Mouse (Mus musculus): ENCODE data around the gene Man1c1. TPM values are rescaled to one million over a fixed set of nuclear protein-coding genes. Genes with fewer than 3 reads are reported as not detected.

The Man1c1 gene
- polyA plus RNA-seq, 1 experiment from 2014 or later, result 5.3 TPM

- DNase-seq (ENCODE audit: low spot score), result no peak
- 70% methylated on average over 10 of the region's 10 CpGs for WGBS
- H3K27me3 ChIP-seq (ENCODE audit: control insufficient read depth, insufficient read depth, low read length), result peaks cover 4% of the 10 kb centered on the region; the same call in 1 of the 2 replicates
- H3K27ac ChIP-seq (ENCODE audit: low read depth, low read length), result no peak overlapping the region
- H3K4me2 ChIP-seq (replicated peaks; ENCODE audit: low read depth, low read length), result no peak overlapping the region
- H3K36me3 ChIP-seq (ENCODE audit: control insufficient read depth, insufficient read depth, low read length), result no peaks in the 10 kb centered on the region
- peaks cover 20% of the 10 kb centered on the region for H3K4me1 ChIP-seq (replicated peaks; ENCODE audit: control insufficient read depth, insufficient read depth, low read length)
- no peak overlapping the region for H3K9ac ChIP-seq (ENCODE audit: low read depth, low read length)
- no peak overlapping the region for H3K4me3 ChIP-seq (ENCODE audit: low read depth, low read length)
- H3K9me3 ChIP-seq (ENCODE audit: control insufficient read depth, low read length), result no peaks in the 10 kb centered on the region
- no peak for ATAC-seq (ENCODE audit: low FRiP score)
These were observed 41.0 kb downstream of the Man1c1 start for GRCm38 (mm10) chr4:134663052-134663451.

GRCm38 (mm10) chr4:134660630-134661183, 43.4 kb downstream of the Man1c1 start:
- no peaks in the 10 kb centered on the region for H3K36me3 ChIP-seq (ENCODE audit: control insufficient read depth, insufficient read depth, low read length)
- H3K27ac ChIP-seq (ENCODE audit: low read depth, low read length), result no peak overlapping the region
- DNase-seq (ENCODE audit: low spot score) (peak; percentile 21), ATAC-seq (ENCODE audit: low FRiP score) (no peak)
- H3K4me1 ChIP-seq (replicated peaks; ENCODE audit: control insufficient read depth, insufficient read depth, low read length), result peaks cover 20% of the 10 kb centered on the region
- H3K9me3 ChIP-seq (ENCODE audit: control insufficient read depth, low read length), result no peaks in the 10 kb centered on the region
- H3K27me3 ChIP-seq (ENCODE audit: control insufficient read depth, insufficient read depth, low read length), result peaks cover 4% of the 10 kb centered on the region; the same call in 1 of the 2 replicates
- H3K4me2 ChIP-seq (replicated peaks; ENCODE audit: low read depth, low read length), result peak overlapping the region; percentile 43; the same call in 1 of the 2 replicates
- no peak overlapping the region for H3K9ac ChIP-seq (ENCODE audit: low read depth, low read length)
- H3K4me3 ChIP-seq (ENCODE audit: low read depth, low read length), result no peak overlapping the region
- 40% methylated on average over 18 of the region's 18 CpGs for WGBS

GRCm38 (mm10) chr4:134659354-134660301, 44.5 kb downstream of the Man1c1 start:
- WGBS, result 17% methylated on average over 27 of the region's 27 CpGs
- H3K27me3 ChIP-seq (ENCODE audit: control insufficient read depth, insufficient read depth, low read length), result peaks cover 4% of the 10 kb centered on the region; the same call in 1 of the 2 replicates
- no peak for ATAC-seq (ENCODE audit: low FRiP score)

GRCm38 (mm10) chr4:134657473-134657872, 46.6 kb downstream of the Man1c1 start:
- Histone ChIP-seq H3K9me3 (ENCODE audit: control insufficient read depth, low read length) (no peaks in the 10 kb centered on the region), H3K4me2 (replicated peaks; ENCODE audit: low read depth, low read length) (no peak overlapping the region), H3K27ac (ENCODE audit: low read depth, low read length) (no peak overlapping the region), H3K36me3 (ENCODE audit: control insufficient read depth, insufficient read depth, low read length) (no peaks in the 10 kb centered on the region), H3K9ac (ENCODE audit: low read depth, low read length) (no peak overlapping the region), H3K27me3 (ENCODE audit: control insufficient read depth, insufficient read depth, low read length) (peaks cover 4% of the 10 kb centered on the region; the same call in 1 of the 2 replicates), H3K4me3 (ENCODE audit: low read depth, low read length) (no peak overlapping the region), H3K4me1 (replicated peaks; ENCODE audit: control insufficient read depth, insufficient read depth, low read length) (peaks cover 20% of the 10 kb centered on the region)
- WGBS, result 61% methylated on average over 5 of the region's 5 CpGs
- no peak for ATAC-seq (ENCODE audit: low FRiP score)
- DNase-seq (ENCODE audit: low spot score), result no peak

More at GRCm38 (mm10) chr4:134659354-134660301, 44.5 kb downstream of the Man1c1 start:
- peak overlapping the region; percentile 20 for H3K27ac ChIP-seq (ENCODE audit: low read depth, low read length)
- no peaks in the 10 kb centered on the region for H3K36me3 ChIP-seq (ENCODE audit: control insufficient read depth, insufficient read depth, low read length)
- H3K4me2 ChIP-seq (replicated peaks; ENCODE audit: low read depth, low read length), result peak overlapping the region; percentile 43
- peaks cover 20% of the 10 kb centered on the region for H3K4me1 ChIP-seq (replicated peaks; ENCODE audit: control insufficient read depth, insufficient read depth, low read length)
- H3K4me3 ChIP-seq (ENCODE audit: low read depth, low read length), result peak overlapping the region; percentile 12
- peak overlapping the region; percentile 33; the same call in 1 of the 2 replicates for H3K9ac ChIP-seq (ENCODE audit: low read depth, low read length)
- no peaks in the 10 kb centered on the region for H3K9me3 ChIP-seq (ENCODE audit: control insufficient read depth, low read length)
- DNase-seq (ENCODE audit: low spot score), result peak; percentile 49

GRCm38 (mm10) chr4:134654391-134654790, 49.7 kb downstream of the Man1c1 start:
- ATAC-seq (ENCODE audit: low FRiP score), result no peak
- 87% methylated on average over 6 of the region's 6 CpGs for WGBS

GRCm38 (mm10) chr4:134652720-134653119, 51.4 kb downstream of the Man1c1 start:
- Histone ChIP-seq H3K9me3 (ENCODE audit: control insufficient read depth, low read length) (no peaks in the 10 kb centered on the region), H3K27me3 (ENCODE audit: control insufficient read depth, insufficient read depth, low read length) (no peaks in the 10 kb centered on the region), H3K36me3 (ENCODE audit: control insufficient read depth, insufficient read depth, low read length) (no peaks in the 10 kb centered on the region), H3K27ac (ENCODE audit: low read depth, low read length) (no peak overlapping the region), H3K4me2 (replicated peaks; ENCODE audit: low read depth, low read length) (no peak overlapping the region), H3K4me3 (ENCODE audit: low read depth, low read length) (no peak overlapping the region), H3K9ac (ENCODE audit: low read depth, low read length) (no peak overlapping the region), H3K4me1 (replicated peaks; ENCODE audit: control insufficient read depth, insufficient read depth, low read length) (no peaks in the 10 kb centered on the region)
- WGBS, result 76% methylated on average over 4 of the region's 4 CpGs
- no peak for DNase-seq (ENCODE audit: low spot score)
- ATAC-seq (ENCODE audit: low FRiP score), result no peak

More at GRCm38 (mm10) chr4:134654391-134654790, 49.7 kb downstream of the Man1c1 start:
- Histone ChIP-seq H3K9me3 (ENCODE audit: control insufficient read depth, low read length) (no peaks in the 10 kb centered on the region), H3K27ac (ENCODE audit: low read depth, low read length) (no peak overlapping the region), H3K4me2 (replicated peaks; ENCODE audit: low read depth, low read length) (no peak overlapping the region), H3K4me3 (ENCODE audit: low read depth, low read length) (no peak overlapping the region), H3K4me1 (replicated peaks; ENCODE audit: control insufficient read depth, insufficient read depth, low read length) (peaks cover 2% of the 10 kb centered on the region), H3K9ac (ENCODE audit: low read depth, low read length) (no peak overlapping the region), H3K27me3 (ENCODE audit: control insufficient read depth, insufficient read depth, low read length) (peaks cover 2% of the 10 kb centered on the region; the same call in 1 of the 2 replicates), H3K36me3 (ENCODE audit: control insufficient read depth, insufficient read depth, low read length) (no peaks in the 10 kb centered on the region)
- DNase-seq (ENCODE audit: low spot score), result no peak

- Histone ChIP-seq H3K36me3 (ENCODE audit: control insufficient read depth, insufficient read depth, low read length) (no peaks in the 10 kb centered on the region), H3K4me1 (replicated peaks; ENCODE audit: control insufficient read depth, insufficient read depth, low read length) (no peaks in the 10 kb centered on the region), H3K9ac (ENCODE audit: low read depth, low read length) (no peak overlapping the region), H3K27ac (ENCODE audit: low read depth, low read length) (no peak overlapping the region), H3K9me3 (ENCODE audit: control insufficient read depth, low read length) (no peaks in the 10 kb centered on the region), H3K4me2 (replicated peaks; ENCODE audit: low read depth, low read length) (no peak overlapping the region), H3K4me3 (ENCODE audit: low read depth, low read length) (no peak overlapping the region), H3K27me3 (ENCODE audit: control insufficient read depth, insufficient read depth, low read length) (no peaks in the 10 kb centered on the region)
- no peak for ATAC-seq (ENCODE audit: low FRiP score)
- no peak for DNase-seq (ENCODE audit: low spot score)
- WGBS, result 55% methylated on average over 2 of the region's 2 CpGs
These were observed 51.9 kb downstream of the Man1c1 start for GRCm38 (mm10) chr4:134652151-134652550.

- no peaks in the 10 kb centered on the region for H3K36me3 ChIP-seq (ENCODE audit: control insufficient read depth, insufficient read depth, low read length)
These were observed 52.7 kb downstream of the Man1c1 start for GRCm38 (mm10) chr4:134651358-134651757.

More at GRCm38 (mm10) chr4:134651358-134651757, 52.7 kb downstream of the Man1c1 start:
- ATAC-seq (ENCODE audit: low FRiP score) (no peak), DNase-seq (ENCODE audit: low spot score) (no peak)
- H3K9me3 ChIP-seq (ENCODE audit: control insufficient read depth, low read length), result no peaks in the 10 kb centered on the region
- no peak overlapping the region for H3K4me3 ChIP-seq (ENCODE audit: low read depth, low read length)
- no peak overlapping the region for H3K27ac ChIP-seq (ENCODE audit: low read depth, low read length)
- H3K4me1 ChIP-seq (replicated peaks; ENCODE audit: control insufficient read depth, insufficient read depth, low read length), result no peaks in the 10 kb centered on the region
- WGBS, result 68% methylated on average over 7 of the region's 7 CpGs
- H3K27me3 ChIP-seq (ENCODE audit: control insufficient read depth, insufficient read depth, low read length), result no peaks in the 10 kb centered on the region
- no peak overlapping the region for H3K9ac ChIP-seq (ENCODE audit: low read depth, low read length)
- H3K4me2 ChIP-seq (replicated peaks; ENCODE audit: low read depth, low read length), result no peak overlapping the region
